Mouse (Mus musculus): Measurements from ENCODE around the gene Grb2. TPM values are rescaled to one million over a fixed set of nuclear protein-coding genes. Genes with fewer than 3 reads are reported as not detected.
A peak's percentile ranks its signal among the peaks of the same experiment; 100 is the strongest.

The Grb2 gene
- total RNA-seq, 2 experiments from 2014 or later, result 107 to 108 TPM

GRCm38 (mm10) chr11:115614346-115615107 lies 93.9 kb downstream of the Grb2 start:
- DNase-seq (ENCODE audit: low spot score), result no peak
- intact Hi-C loops (cut with DNase I), result loop anchor here (5.0 kb wide), 1 partner anchor 132 kb away; no protein-coding TSS in a partner anchor

- intact Hi-C loops (cut with DNase I), result loop anchor here (5.0 kb wide), 1 partner anchor 131 kb away; no protein-coding TSS in a partner anchor
- DNase-seq (ENCODE audit: low spot score), result no peak
These were observed 95.1 kb downstream of the Grb2 start for GRCm38 (mm10) chr11:115613138-115613945.

- DNase-seq (ENCODE audit: low spot score), result peak; percentile 85
- intact Hi-C loops (cut with DNase I), result loop anchor here (5.0 kb wide), 1 partner anchor 130 kb away; no protein-coding TSS in a partner anchor
These were observed 95.8 kb downstream of the Grb2 start, which contains the start of gene Mif4gd for GRCm38 (mm10) chr11:115612410-115613137. Mif4gd (minus strand) TSS chr11:115612969.

- intact Hi-C loops (cut with DNase I), result loop anchor here (5.0 kb wide), 1 partner anchor 130 kb away; no protein-coding TSS in a partner anchor
- peak; percentile 63 for DNase-seq (ENCODE audit: low spot score)
These were observed 96.4 kb downstream of the Grb2 start for GRCm38 (mm10) chr11:115612059-115612409.

GRCm38 (mm10) chr11:115611173-115611572 lies 97.2 kb downstream of the Grb2 start:
- no peak for DNase-seq (ENCODE audit: low spot score)
- intact Hi-C loops (cut with DNase I), result loop anchor here (5.0 kb wide), 1 partner anchor 129 kb away; no protein-coding TSS in a partner anchor

- intact Hi-C loops (cut with DNase I), result no loop called here
- DNase-seq (ENCODE audit: low spot score), result no peak
These were observed 98.8 kb downstream of the Grb2 start for GRCm38 (mm10) chr11:115609576-115609975.

- intact Hi-C loops (cut with DNase I), result no loop called here
- no peak for DNase-seq (ENCODE audit: low spot score)
These were observed 99.7 kb downstream of the Grb2 start for GRCm38 (mm10) chr11:115608421-115609399.

GRCm38 (mm10) chr11:115606733-115607132 lies 101.7 kb downstream of the Grb2 start:
- intact Hi-C loops (cut with DNase I), result no loop called here
- no peak for DNase-seq (ENCODE audit: low spot score)

- intact Hi-C loops (cut with DNase I), result loop anchor here (5.0 kb wide), 1 partner anchor 177 kb away; no protein-coding TSS in a partner anchor
- DNase-seq (ENCODE audit: low spot score), result no peak
These were observed 104.1 kb downstream of the Grb2 start for GRCm38 (mm10) chr11:115604304-115604696.

GRCm38 (mm10) chr11:115603476-115604303 lies 104.7 kb downstream of the Grb2 start, which contains the start of the genes Mrps7 and Gga3:
Mrps7 (plus strand) TSS chr11:115603925.
Gga3 (minus strand) TSS chr11:115604051.
- intact Hi-C loops (cut with DNase I), result loop anchor here (2.0 to 5.0 kb wide), 2 partner anchors 39 to 176 kb away; partner anchors contain the start of gene Nup85
- DNase-seq (ENCODE audit: low spot score), result peak; percentile 88

- DNase-seq (ENCODE audit: low spot score), result no peak
- intact Hi-C loops (cut with DNase I), result loop anchor here (2.0 to 5.0 kb wide), 2 partner anchors 38 to 176 kb away; partner anchors contain the start of gene Nup85
These were observed 105.3 kb downstream of the Grb2 start for GRCm38 (mm10) chr11:115603128-115603475.

GRCm38 (mm10) chr11:115601174-115601573 lies 107.2 kb downstream of the Grb2 start:
- intact Hi-C loops (cut with DNase I), result loop anchor here (5.0 kb wide), 1 partner anchor 174 kb away; no protein-coding TSS in a partner anchor
- DNase-seq (ENCODE audit: low spot score), result no peak

GRCm38 (mm10) chr11:115600743-115601142 lies 107.7 kb downstream of the Grb2 start:
- no peak for DNase-seq (ENCODE audit: low spot score)
- intact Hi-C loops (cut with DNase I), result loop anchor here (5.0 kb wide), 1 partner anchor 173 kb away; no protein-coding TSS in a partner anchor

- DNase-seq (ENCODE audit: low spot score), result no peak
- intact Hi-C loops (cut with DNase I), result loop anchor here (5.0 kb wide), 1 partner anchor 172 kb away; no protein-coding TSS in a partner anchor
These were observed 108.7 kb downstream of the Grb2 start for GRCm38 (mm10) chr11:115599722-115600121.

GRCm38 (mm10) chr11:115598309-115598708 lies 110.1 kb downstream of the Grb2 start:
- no peak for DNase-seq (ENCODE audit: low spot score)
- intact Hi-C loops (cut with DNase I), result no loop called here

GRCm38 (mm10) chr11:115595209-115595608 lies 113.2 kb downstream of the Grb2 start:
- intact Hi-C loops (cut with DNase I), result no loop called here
- no peak for DNase-seq (ENCODE audit: low spot score)
